Mouse (Mus musculus) erythroblast, embryonic 14.5 days (primary cell): ENCODE measurements at regions not wholly inside any gene's neighbourhood (a gene's known extent, or its start where the extent isn't known, plus 50 kb on each side); places are given as distances from the start of the nearest gene placed in this dataset.

Experiments
- GATA1 ChIP-seq: IDR thresholded peaks from 2 replicates; pipeline ENCODE4 v1.6.1; 2012; ENCODE audit warnings: low read length, inconsistent platforms, mixed read lengths
- TAL1 ChIP-seq: IDR thresholded peaks from 3 replicates; pipeline ENCODE4 v1.6.1; 2012; ENCODE audit warnings: low read length, inconsistent platforms, mixed read lengths

DNA sequence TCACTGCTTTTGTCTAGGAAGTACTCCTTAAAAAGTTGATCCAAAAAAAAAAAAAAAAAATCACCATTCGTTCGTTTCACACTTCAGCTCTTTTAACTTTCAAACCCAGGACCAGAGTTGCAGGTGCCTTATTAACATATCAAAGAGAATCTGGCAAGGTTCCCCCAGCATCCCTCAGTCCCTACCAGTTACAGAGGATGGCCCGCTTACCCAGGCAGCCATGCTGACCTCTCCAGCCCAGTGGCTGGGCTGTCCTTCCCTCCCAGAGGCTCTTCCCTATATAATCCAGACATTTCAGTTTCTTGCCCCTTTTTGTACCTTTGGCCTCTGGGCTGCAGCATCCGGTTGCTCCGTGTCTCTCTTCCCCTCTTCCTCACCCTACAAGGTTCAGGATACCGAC lies 169.5 kb upstream of the Atp2b1 start:
- TF ChIP-seq GATA1 (no peak), TAL1 (no peak)
